Mouse (Mus musculus) megakaryocyte, embryonic 14.5 days (primary cell): ENCODE results near the gene Ly6g6e. TPM values are rescaled to one million over a fixed set of nuclear protein-coding genes. Genes with fewer than 3 reads are reported as not detected.

ENCODE experiments used
- H3K27me3 ChIP-seq: replicated peaks from 2 replicates; pipeline ENCODE3; 2012; ENCODE audit warnings: inconsistent platforms
- H3K36me3 ChIP-seq: replicated peaks from 2 replicates; pipeline ENCODE3; 2012; ENCODE audit warnings: low read length, inconsistent platforms, mixed read lengths
- H3K4me1 ChIP-seq: 2 replicates; pipeline ENCODE4 v1.6.1; 2012; ENCODE audit warnings: inconsistent platforms
- H3K4me3 ChIP-seq: replicated peaks from 2 replicates; pipeline ENCODE3; 2012; ENCODE audit warnings: moderate library complexity, mild to moderate bottlenecking, inconsistent platforms
- H3K9me3 ChIP-seq: 2 replicates; pipeline ENCODE4 v1.6.1; 2012; ENCODE audit warnings: inconsistent platforms
- FLI1 ChIP-seq: IDR thresholded peaks from 2 replicates; pipeline ENCODE4 v1.6.1; 2012; ENCODE audit warnings: low read length, inconsistent platforms, mixed read lengths
- GATA1 ChIP-seq: IDR thresholded peaks from 3 replicates; pipeline ENCODE4 v1.6.1; 2012; ENCODE audit warnings: mixed read lengths, low read length, inconsistent platforms, borderline replicate concordance
- polyA plus RNA-seq: library from polyadenylated mRNA; stranded (reverse); fragments of >175 nt; gene quantifications from 2 replicates; pipeline ENCODE4 v1.2.3, GENCODE M21; 2012; ENCODE audit warnings: low replicate concordance; ENCODE audit not compliant: insufficient read depth

Ly6g6e gene
- polyA plus RNA-seq, 1 experiment: not detected

GRCm38 (mm10) chr17:35060737-35061297 is 15.9 kb upstream of the Ly6g6e start:
- Histone ChIP-seq H3K36me3 (peaks cover 80% of the 10 kb centered on the region), H3K4me3 (peak overlapping the region; percentile 94), H3K9me3 (no peaks in the 10 kb centered on the region), H3K27me3 (no peaks in the 10 kb centered on the region), H3K4me1 (peaks cover 93% of the 10 kb centered on the region)
- TF ChIP-seq GATA1 (no peak), FLI1 (no peak)

GRCm38 (mm10) chr17:35061299-35061698 is 15.4 kb upstream of the Ly6g6e start:
- Histone ChIP-seq H3K9me3 (no peaks in the 10 kb centered on the region), H3K27me3 (peaks cover 2% of the 10 kb centered on the region), H3K36me3 (peaks cover 75% of the 10 kb centered on the region), H3K4me3 (peak overlapping the region; percentile 53), H3K4me1 (peaks cover 93% of the 10 kb centered on the region)
- TF ChIP-seq FLI1 (no peak), GATA1 (no peak)

- peaks cover 8% of the 10 kb centered on the region for H3K27me3 ChIP-seq
- TF ChIP-seq FLI1 (no peak), GATA1 (no peak)
- H3K4me3 ChIP-seq: peak overlapping the region; percentile 94
- H3K4me1 ChIP-seq: peaks cover 96% of the 10 kb centered on the region
- no peaks in the 10 kb centered on the region for H3K9me3 ChIP-seq
- H3K36me3 ChIP-seq: peaks cover 63% of the 10 kb centered on the region
These were observed 13.2 kb upstream of the Ly6g6e start for GRCm38 (mm10) chr17:35063466-35063865.

GRCm38 (mm10) chr17:35064378-35064877 is 12.3 kb upstream of the Ly6g6e start:
- Histone ChIP-seq H3K9me3 (no peaks in the 10 kb centered on the region), H3K4me1 (peaks cover 96% of the 10 kb centered on the region), H3K27me3 (peaks cover 15% of the 10 kb centered on the region), H3K4me3 (peak overlapping the region; percentile 94), H3K36me3 (peaks cover 66% of the 10 kb centered on the region)
- TF ChIP-seq FLI1 (no peak), GATA1 (no peak)

GRCm38 (mm10) chr17:35064951-35065947 is 11.5 kb upstream of the Ly6g6e start, which contains the start of gene Ly6g6c:
TSS of gene Ly6g6c (plus strand) at chr17:35065388.
- H3K27me3 ChIP-seq: peaks cover 16% of the 10 kb centered on the region

GRCm38 (mm10) chr17:35066084-35066483 is 10.6 kb upstream of the Ly6g6e start, which contains the start of gene Mpig6b:
TSS of gene Mpig6b (minus strand) at chr17:35066184.
- TF ChIP-seq FLI1 (no peak), GATA1 (0 out of 3 replicates have a peak, but pooled peaks have one; percentile 17)
- H3K4me3 ChIP-seq: peak within 1 kb of the TSS; percentile 94
- peaks cover 96% of the 10 kb centered on the region for H3K4me1 ChIP-seq
- H3K27me3 ChIP-seq: peaks cover 16% of the 10 kb centered on the region
- H3K9me3 ChIP-seq: no peaks in the 10 kb centered on the region
- H3K36me3 ChIP-seq: peaks cover 68% of the 10 kb centered on the region

More at GRCm38 (mm10) chr17:35064951-35065947, 11.5 kb upstream of the Ly6g6e start, which contains the start of gene Ly6g6c:
- H3K4me3 ChIP-seq: peak within 1 kb of the TSS; percentile 94
- peaks cover 96% of the 10 kb centered on the region for H3K4me1 ChIP-seq
- peaks cover 68% of the 10 kb centered on the region for H3K36me3 ChIP-seq
- H3K9me3 ChIP-seq: no peaks in the 10 kb centered on the region
- TF ChIP-seq FLI1 (no peak), GATA1 (no peak)

- Histone ChIP-seq H3K36me3 (peaks cover 69% of the 10 kb centered on the region), H3K9me3 (no peaks in the 10 kb centered on the region), H3K27me3 (peaks cover 16% of the 10 kb centered on the region), H3K4me1 (peaks cover 96% of the 10 kb centered on the region), H3K4me3 (peak overlapping the region; percentile 34)
- TF ChIP-seq GATA1: no peak
These were observed 8.3 kb upstream of the Ly6g6e start for GRCm38 (mm10) chr17:35068213-35068914.

GRCm38 (mm10) chr17:35070556-35071229 is 6.0 kb upstream of the Ly6g6e start:
- Histone ChIP-seq H3K4me1 (peaks cover 91% of the 10 kb centered on the region), H3K9me3 (0 out of 2 replicates have a peak, but pooled peaks cover 3% of the 10 kb centered on the region), H3K4me3 (no peak overlapping the region), H3K27me3 (peaks cover 16% of the 10 kb centered on the region), H3K36me3 (peaks cover 65% of the 10 kb centered on the region)
- no peak for TF ChIP-seq FLI1
- no peak for TF ChIP-seq GATA1

- Histone ChIP-seq H3K27me3 (peaks cover 14% of the 10 kb centered on the region), H3K36me3 (peaks cover 71% of the 10 kb centered on the region), H3K4me3 (no peak overlapping the region), H3K9me3 (0 out of 2 replicates have a peak, but pooled peaks cover 3% of the 10 kb centered on the region), H3K4me1 (peaks cover 91% of the 10 kb centered on the region)
- no peak for TF ChIP-seq GATA1
- no peak for TF ChIP-seq FLI1
These were observed 5.2 kb upstream of the Ly6g6e start for GRCm38 (mm10) chr17:35071454-35071853.
